Mouse (Mus musculus) heart, embryonic 12.5 days (tissue): ENCODE results near the gene Chd8. TPM values are rescaled to one million over a fixed set of nuclear protein-coding genes. Genes with fewer than 3 reads are reported as not detected.
A peak's percentile ranks its signal among the peaks of the same experiment; 100 is the strongest.

Source experiments
- ATAC-seq: fragments of 200-750 bp; cut with Nextera tagmentation; 2 replicates; pipeline ENCODE4 v1.8.0; 2017; ENCODE audit warnings: moderate TSS enrichment, moderate library complexity; ENCODE audit not compliant: insufficient number of reproducible peaks, low FRiP score
- H3K27ac ChIP-seq: fragments of 300-500 bp; sonication (generic); 2 replicates; pipeline ENCODE4 v1.5.1; 2016; ENCODE audit warnings: mild to moderate bottlenecking, moderate library complexity; ENCODE audit not compliant: poor library complexity, severe bottlenecking
- H3K27me3 ChIP-seq: fragments of 300-500 bp; sonication (generic); replicated peaks from 2 replicates; pipeline ENCODE4 v1.6.1; 2016; ENCODE audit warnings: mild to moderate bottlenecking, moderate library complexity
- H3K36me3 ChIP-seq: fragments of 300-500 bp; sonication (generic); 2 replicates; pipeline ENCODE4 v1.6.1; 2016; ENCODE audit warnings: mild to moderate bottlenecking, moderate library complexity
- H3K4me1 ChIP-seq: fragments of 300-500 bp; sonication (generic); replicated peaks from 2 replicates; pipeline ENCODE4 v1.6.1; 2016; ENCODE audit warnings: mild to moderate bottlenecking
- H3K4me2 ChIP-seq: fragments of 300-500 bp; sonication (generic); 2 replicates; pipeline ENCODE4 v1.6.1; 2016; ENCODE audit warnings: mild to moderate bottlenecking, moderate library complexity
- H3K4me3 ChIP-seq: fragments of 300-500 bp; sonication (generic); 2 replicates; pipeline ENCODE4 v1.5.1; 2016; ENCODE audit warnings: mild to moderate bottlenecking
- H3K9ac ChIP-seq: fragments of 300-500 bp; sonication (generic); 2 replicates; pipeline ENCODE4 v1.6.1; 2016; ENCODE audit warnings: mild to moderate bottlenecking, moderate library complexity
- H3K9me3 ChIP-seq: fragments of 300-500 bp; sonication (generic); replicated peaks from 2 replicates; pipeline ENCODE4 v1.6.1; 2016; ENCODE audit warnings: mild to moderate bottlenecking, moderate library complexity
- WGBS: fragments of 180-500 bp; shearing (Covaris S2); methylation state at CpG from one replicate; pipeline ENCODE4 v1.1.7; 2016; 5-methylcytosine and 5-hydroxymethylcytosine counted together
- polyA plus RNA-seq: library from polyadenylated mRNA; unstranded; fragments of >200 nt; fragmentation: Nextera tagmentation; extraction: Ambion mirVana; gene quantifications from 2 replicates; pipeline ENCODE4 v1.2.1, GENCODE M21; 2016

Gene Chd8
- polyA plus RNA-seq, 1 experiment from 2014 or later: 36.0 TPM

DNA sequence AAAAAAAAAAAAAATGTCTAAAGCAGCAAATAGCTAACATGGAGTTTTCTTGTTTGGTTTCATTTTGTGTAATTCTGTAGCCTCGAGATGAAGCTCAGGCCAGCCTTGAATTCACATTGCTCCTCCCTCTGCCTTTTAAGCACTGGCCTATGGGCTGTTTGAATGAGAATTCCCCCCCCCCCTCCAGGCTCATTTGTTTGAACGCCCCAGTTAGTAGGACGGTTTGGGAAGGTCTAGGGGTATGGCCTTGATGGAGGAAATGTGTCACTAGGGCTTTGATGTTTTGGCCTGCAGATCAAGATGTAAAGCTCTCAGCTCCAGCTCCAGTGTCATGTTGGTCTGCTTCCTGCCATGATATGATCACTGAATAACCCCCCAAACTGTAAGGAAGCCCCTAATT, 15.2 kb upstream of the Chd8 start:
- Histone ChIP-seq H3K27me3 (no peaks in the 10 kb centered on the region), H3K27ac (no peak overlapping the region), H3K9me3 (no peaks in the 10 kb centered on the region), H3K4me2 (no peak overlapping the region), H3K4me1 (no peaks in the 10 kb centered on the region), H3K36me3 (peaks cover 38% of the 10 kb centered on the region), H3K9ac (no peak overlapping the region), H3K4me3 (no peak overlapping the region)
- 75% methylated on average over 3 of the region's 3 CpGs for WGBS
- ATAC-seq: no peak

DNA sequence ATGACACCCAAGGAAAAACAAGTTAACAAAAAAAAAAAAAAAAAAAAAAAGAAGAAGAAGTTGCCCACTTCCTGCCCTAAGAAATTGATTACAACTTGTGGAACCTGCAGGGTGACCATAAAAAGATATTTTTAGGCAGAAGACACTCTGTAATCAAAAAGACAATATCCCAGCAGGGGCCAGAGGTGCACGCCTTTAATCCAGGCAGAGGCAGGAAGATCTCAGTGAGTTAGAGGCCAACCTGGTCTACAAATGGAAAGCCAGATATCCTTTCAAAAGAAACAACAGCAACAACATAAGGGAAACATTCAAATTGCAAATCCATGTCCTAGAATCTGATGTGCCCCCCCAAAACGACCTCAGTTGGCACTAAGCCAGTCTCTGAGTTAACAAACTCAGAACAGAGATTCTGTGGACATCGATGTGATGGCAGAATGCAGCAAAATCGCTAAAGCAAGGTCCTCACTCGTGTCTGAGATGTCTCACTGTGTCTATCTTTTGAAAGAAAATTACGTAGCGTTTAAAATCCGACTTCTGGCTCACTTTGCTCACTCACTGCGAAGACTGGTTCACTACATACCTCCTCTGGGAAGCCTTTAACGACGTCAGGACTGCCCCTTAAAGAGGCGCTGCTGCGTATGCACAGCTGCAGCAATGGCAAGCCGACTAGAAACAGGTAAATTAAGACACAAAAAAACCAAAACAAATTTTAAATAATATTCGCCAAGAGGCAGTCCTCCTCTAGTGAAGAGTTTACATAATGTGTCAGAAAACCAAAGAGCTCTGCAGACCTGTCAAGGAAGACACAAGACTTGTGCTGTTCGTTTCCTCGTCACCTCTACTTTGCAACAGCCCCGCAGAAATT, 1.0 kb downstream of the Chd8 start:
- Histone ChIP-seq H3K9ac (peak overlapping the region; percentile 93), H3K27ac (peak overlapping the region; percentile 95), H3K36me3 (no peaks in the 10 kb centered on the region; the same call in 1 of the 2 replicates), H3K27me3 (no peaks in the 10 kb centered on the region), H3K4me1 (peaks cover 10% of the 10 kb centered on the region), H3K9me3 (no peaks in the 10 kb centered on the region), H3K4me3 (peak overlapping the region; percentile 79), H3K4me2 (peak overlapping the region; percentile 73)
- 7% methylated on average over 18 of the region's 18 CpGs for WGBS
- no peak for ATAC-seq

DNA sequence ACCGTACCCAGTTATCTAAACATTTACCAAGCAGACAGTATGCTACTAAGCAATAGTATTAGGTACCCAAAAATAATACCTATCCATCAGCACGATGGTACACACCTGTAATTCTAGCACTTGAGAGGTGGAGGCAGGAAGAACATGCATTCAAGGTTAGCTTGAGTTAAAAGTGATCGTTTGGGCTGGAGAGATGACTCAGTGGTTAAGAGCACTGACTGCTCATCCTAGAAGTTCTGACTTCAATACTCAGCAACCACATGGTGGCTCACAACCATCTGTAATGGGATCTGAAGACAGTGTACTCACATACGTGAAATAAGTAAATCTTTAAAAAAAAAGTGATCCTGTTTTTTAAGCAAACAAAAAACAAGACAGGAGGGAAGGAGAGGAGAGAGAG, 11.5 kb downstream of the Chd8 start:
- Histone ChIP-seq H3K9me3 (no peaks in the 10 kb centered on the region), H3K27me3 (no peaks in the 10 kb centered on the region), H3K36me3 (no peaks in the 10 kb centered on the region), H3K27ac (no peak overlapping the region), H3K9ac (no peak overlapping the region), H3K4me1 (peaks cover 24% of the 10 kb centered on the region), H3K4me3 (no peak overlapping the region), H3K4me2 (no peak overlapping the region)
- 75% methylated on average over 4 of the region's 4 CpGs for WGBS
- no peak for ATAC-seq

DNA sequence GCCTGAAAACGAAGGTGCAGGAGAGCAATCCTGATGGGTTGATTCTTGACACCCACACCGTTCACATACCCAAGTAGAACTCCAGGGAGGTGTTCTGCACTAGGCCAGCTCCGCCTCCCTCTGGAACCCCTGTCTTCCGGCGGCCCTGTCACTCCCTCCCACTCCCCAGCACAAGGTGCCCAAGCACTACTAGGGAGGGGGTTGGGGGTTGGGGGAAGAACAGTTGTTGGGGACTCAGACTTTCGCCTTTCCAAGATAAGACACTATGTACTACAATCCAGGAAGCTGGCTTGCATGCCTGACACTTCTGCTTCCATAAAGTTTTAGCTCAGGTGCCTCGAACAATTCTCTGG, 12.9 kb downstream of the Chd8 start:
- Histone ChIP-seq H3K9me3 (no peaks in the 10 kb centered on the region), H3K27me3 (no peaks in the 10 kb centered on the region), H3K4me2 (peak overlapping the region; percentile 81), H3K9ac (peak overlapping the region; percentile 94), H3K36me3 (0 out of 2 replicates have a peak, but pooled peaks cover 3% of the 10 kb centered on the region), H3K4me1 (peaks cover 24% of the 10 kb centered on the region), H3K4me3 (peak overlapping the region; percentile 97), H3K27ac (peak overlapping the region; percentile 65)
- peak; percentile 66 for ATAC-seq
- WGBS: 8% methylated on average over 7 of the region's 7 CpGs

DNA sequence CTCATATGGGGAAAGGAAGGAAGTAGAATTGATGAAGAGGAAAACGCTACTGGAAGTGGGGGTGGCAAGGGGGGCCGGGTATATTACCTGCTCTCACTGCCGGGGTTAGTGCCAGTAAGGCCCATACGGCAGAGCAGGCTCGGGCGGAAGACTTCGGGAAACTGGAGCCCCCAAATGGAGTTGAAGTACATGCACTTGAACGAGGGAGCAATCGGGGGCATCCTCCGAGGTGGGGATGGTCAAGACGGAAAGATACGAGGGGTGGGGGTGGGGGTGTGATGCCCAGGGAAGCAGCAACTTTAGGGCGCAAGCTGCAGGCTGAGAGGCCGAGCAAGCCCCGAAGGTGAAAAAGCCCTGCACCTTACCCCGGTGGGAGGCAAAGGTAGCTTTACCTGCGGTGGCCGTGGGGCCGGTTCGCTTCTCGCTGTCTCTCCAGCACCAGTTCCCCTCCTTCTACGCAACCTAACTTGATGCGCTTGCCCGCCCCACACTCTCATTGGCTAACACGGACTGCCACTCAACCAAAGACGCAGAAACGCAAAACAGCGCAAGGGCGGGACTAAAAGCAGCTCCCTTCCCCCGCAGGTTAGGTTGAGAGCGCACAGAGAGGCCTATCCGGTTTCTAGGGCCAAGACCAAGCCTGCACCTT, 13.4 kb downstream of the Chd8 start:
- ATAC-seq: peak; percentile 98
- peak overlapping the region; percentile 94 for H3K9ac ChIP-seq
- H3K4me1 ChIP-seq: peaks cover 24% of the 10 kb centered on the region
- 0 out of 2 replicates have a peak, but pooled peaks cover 5% of the 10 kb centered on the region for H3K36me3 ChIP-seq
- no peaks in the 10 kb centered on the region for H3K9me3 ChIP-seq
- H3K27ac ChIP-seq: peak overlapping the region; percentile 65
- under 1% methylated on average over 32 of the region's 32 CpGs for WGBS
- peak overlapping the region; percentile 97 for H3K4me3 ChIP-seq
- H3K27me3 ChIP-seq: no peaks in the 10 kb centered on the region
- peak overlapping the region; percentile 81 for H3K4me2 ChIP-seq

DNA sequence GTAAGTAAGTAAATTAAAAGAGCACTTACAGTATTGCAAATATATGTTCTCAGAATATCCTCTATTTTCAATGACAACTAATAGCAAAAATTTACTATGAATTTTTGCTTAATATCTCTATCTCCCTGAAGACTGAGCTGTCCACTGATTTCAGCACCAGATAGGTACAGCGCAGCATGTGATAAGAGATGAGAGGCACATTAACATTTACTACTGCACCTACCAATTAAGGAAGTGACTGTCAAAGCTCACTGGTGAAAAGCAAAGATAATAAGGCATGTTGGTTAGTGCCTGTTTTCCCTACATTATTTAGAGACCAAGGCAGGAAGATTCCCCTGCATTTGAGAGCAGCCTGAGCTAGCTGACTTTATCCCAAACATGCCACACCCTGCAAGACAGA, 21.4 kb downstream of the Chd8 start:
- no peak for ATAC-seq
- Histone ChIP-seq H3K4me1 (no peaks in the 10 kb centered on the region), H3K36me3 (peaks cover 67% of the 10 kb centered on the region), H3K27me3 (no peaks in the 10 kb centered on the region), H3K27ac (no peak overlapping the region), H3K4me3 (no peak overlapping the region), H3K4me2 (no peak overlapping the region), H3K9me3 (no peaks in the 10 kb centered on the region), H3K9ac (no peak overlapping the region)
- 98% methylated on average over 1 of the region's 1 CpGs for WGBS

DNA sequence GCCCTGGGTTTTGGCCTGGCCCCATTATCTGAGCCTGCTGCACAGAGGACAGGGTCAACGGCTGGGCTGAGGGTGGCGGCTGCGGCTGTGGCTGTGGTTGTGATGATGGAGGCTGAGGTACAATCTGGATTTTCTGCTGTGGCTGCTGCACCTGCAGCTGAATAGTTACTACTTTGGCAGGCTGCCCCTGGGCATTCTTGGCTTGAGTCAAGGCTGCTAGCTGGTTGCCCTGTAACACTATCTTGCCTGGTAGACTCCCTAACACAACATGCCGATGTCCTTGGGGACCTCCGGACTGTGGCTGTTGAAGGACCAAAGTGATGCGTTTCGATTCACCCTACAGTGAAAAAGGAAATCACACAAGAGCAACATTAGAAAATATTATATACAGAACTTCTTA, 22.4 kb downstream of the Chd8 start:
- H3K36me3 ChIP-seq: peaks cover 76% of the 10 kb centered on the region
- no peaks in the 10 kb centered on the region for H3K4me1 ChIP-seq
- ATAC-seq: no peak
- H3K9me3 ChIP-seq: no peaks in the 10 kb centered on the region
- no peak overlapping the region for H3K4me2 ChIP-seq
- WGBS: 95% methylated on average over 7 of the region's 7 CpGs
- no peaks in the 10 kb centered on the region for H3K27me3 ChIP-seq
- no peak overlapping the region for H3K4me3 ChIP-seq
- no peak overlapping the region for H3K27ac ChIP-seq
- no peak overlapping the region for H3K9ac ChIP-seq

DNA sequence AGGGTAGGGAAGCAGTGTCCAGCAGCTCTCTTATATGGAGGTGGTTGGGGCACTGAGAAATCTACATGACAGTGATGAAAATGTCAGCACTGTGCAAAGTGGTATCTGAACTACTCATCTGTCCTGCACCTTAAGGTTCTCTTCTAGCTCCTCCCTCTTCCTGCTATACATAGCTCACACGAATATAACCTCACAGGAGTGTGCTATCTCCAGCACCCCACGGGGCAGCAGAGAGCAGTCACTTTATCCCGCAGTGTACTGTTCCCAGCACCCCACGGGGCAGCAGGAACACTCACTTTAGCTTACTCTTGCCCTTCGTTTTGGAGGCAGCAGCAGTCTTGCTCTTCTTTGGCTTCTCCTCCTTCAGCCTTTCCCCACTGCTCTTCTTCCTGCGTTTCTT, 25.3 kb downstream of the Chd8 start:
- Histone ChIP-seq H3K27ac (no peak overlapping the region), H3K27me3 (no peaks in the 10 kb centered on the region), H3K4me3 (no peak overlapping the region), H3K4me1 (no peaks in the 10 kb centered on the region), H3K4me2 (no peak overlapping the region), H3K9ac (no peak overlapping the region), H3K36me3 (peaks cover 90% of the 10 kb centered on the region), H3K9me3 (no peaks in the 10 kb centered on the region)
- ATAC-seq: no peak
- 78% methylated on average over 6 of the region's 6 CpGs for WGBS

DNA sequence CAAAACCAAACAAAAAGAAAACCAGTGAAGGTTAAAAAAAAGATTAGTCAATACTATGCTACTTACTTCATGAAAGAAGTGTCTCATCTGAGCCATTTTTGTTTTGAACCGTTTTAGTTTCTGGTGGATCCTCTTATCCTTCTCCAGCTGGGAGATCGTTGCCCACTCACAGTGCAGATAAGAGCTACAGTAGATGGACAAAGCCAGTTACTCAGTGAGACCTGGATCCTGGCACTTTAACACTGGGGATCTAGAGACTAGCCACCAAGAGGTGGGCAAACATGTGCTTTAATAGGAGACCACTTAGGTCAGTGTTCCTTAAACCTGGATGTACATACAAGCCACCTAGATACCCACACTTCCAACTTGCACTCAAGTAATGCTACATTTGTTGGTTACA, 31.6 kb downstream of the Chd8 start:
- Histone ChIP-seq H3K36me3 (peaks cover 84% of the 10 kb centered on the region), H3K9ac (no peak overlapping the region), H3K27ac (no peak overlapping the region), H3K4me1 (no peaks in the 10 kb centered on the region), H3K4me2 (no peak overlapping the region), H3K4me3 (no peak overlapping the region), H3K27me3 (no peaks in the 10 kb centered on the region), H3K9me3 (no peaks in the 10 kb centered on the region)
- no peak for ATAC-seq
- 71% methylated on average over 2 of the region's 2 CpGs for WGBS

DNA sequence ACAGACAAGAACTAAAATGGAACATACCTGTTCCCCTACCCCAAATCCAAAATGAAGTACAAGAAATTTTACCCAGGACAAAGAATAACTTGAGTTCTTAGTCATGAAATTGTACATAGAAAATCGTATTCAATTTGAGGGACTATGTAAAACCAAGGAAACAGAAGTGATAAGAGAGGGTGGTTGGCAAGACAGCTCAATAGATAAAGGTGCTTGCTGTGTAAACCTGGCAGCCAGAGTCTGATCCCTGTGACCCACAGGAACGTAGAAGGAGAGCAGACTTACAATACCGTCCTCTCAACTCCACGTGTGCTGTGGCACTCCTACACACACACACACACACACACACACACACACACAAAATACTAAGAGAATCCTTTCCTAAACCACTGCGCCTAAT, 40.3 kb downstream of the Chd8 start:
- no peaks in the 10 kb centered on the region for H3K27me3 ChIP-seq
- no peak overlapping the region for H3K4me2 ChIP-seq
- no peak for ATAC-seq
- H3K4me1 ChIP-seq: no peaks in the 10 kb centered on the region
- H3K9me3 ChIP-seq: no peaks in the 10 kb centered on the region
- H3K4me3 ChIP-seq: no peak overlapping the region
- H3K36me3 ChIP-seq: peaks cover 88% of the 10 kb centered on the region
- H3K9ac ChIP-seq: no peak overlapping the region
- 85% methylated on average over 5 of the region's 5 CpGs for WGBS
- no peak overlapping the region for H3K27ac ChIP-seq

DNA sequence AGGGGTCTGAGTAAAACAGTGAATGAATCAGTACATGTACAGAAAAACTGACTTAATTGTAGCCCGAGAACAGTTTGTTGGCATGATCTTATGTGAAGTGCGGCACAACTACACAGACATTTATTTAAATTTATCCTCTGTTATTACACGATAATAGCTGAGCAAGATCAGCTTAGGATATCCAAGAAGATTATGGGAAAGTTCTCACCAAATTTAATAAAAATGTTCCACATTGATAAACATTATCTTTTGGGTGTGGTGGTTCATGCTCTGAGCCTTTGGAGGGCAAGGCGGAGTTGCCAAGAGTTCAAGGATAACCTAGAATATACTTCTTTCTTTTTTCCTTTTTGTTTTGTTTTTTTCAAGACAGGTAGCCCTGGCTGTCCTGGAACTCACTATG, 58.2 kb downstream of the Chd8 start:
- Histone ChIP-seq H3K9ac (no peak overlapping the region), H3K4me2 (no peak overlapping the region), H3K36me3 (peaks cover 42% of the 10 kb centered on the region), H3K27me3 (no peaks in the 10 kb centered on the region), H3K9me3 (no peaks in the 10 kb centered on the region), H3K4me1 (peaks cover 7% of the 10 kb centered on the region; the same call in 1 of the 2 replicates), H3K27ac (no peak overlapping the region), H3K4me3 (no peak overlapping the region)
- 88% methylated on average over 4 of the region's 4 CpGs for WGBS
- ATAC-seq: no peak
